Mouse (Mus musculus) hindbrain, embryonic 16.5 days (tissue): ENCODE data around the gene Gltp. TPM values are rescaled to one million over a fixed set of nuclear protein-coding genes. Genes with fewer than 3 reads are reported as not detected.

ENCODE experiments used
- ATAC-seq: fragments of 200-750 bp; cut with Nextera tagmentation; 2 replicates; pipeline ENCODE4 v1.8.0; 2017; ENCODE audit warnings: moderate TSS enrichment, moderate library complexity
- H3K27ac ChIP-seq: fragments of 300-500 bp; sonication (generic); 2 replicates; pipeline ENCODE4 v1.5.1; 2014; ENCODE audit warnings: low read depth, mild to moderate bottlenecking, control low read depth, low read length, moderate library complexity
- H3K27me3 ChIP-seq: fragments of 300-500 bp; sonication (generic); replicated peaks from 2 replicates; pipeline ENCODE4 v1.6.1; 2014; ENCODE audit warnings: low read length; ENCODE audit not compliant: control insufficient read depth, insufficient read depth
- H3K36me3 ChIP-seq: fragments of 300-500 bp; sonication (generic); 2 replicates; pipeline ENCODE4 v1.6.1; 2014; ENCODE audit warnings: mild to moderate bottlenecking, low read length, moderate library complexity, mixed read lengths; ENCODE audit not compliant: control insufficient read depth, insufficient read depth
- H3K4me1 ChIP-seq: fragments of 300-500 bp; sonication (generic); 2 replicates; pipeline ENCODE4 v1.6.1; 2014; ENCODE audit warnings: low read depth, low read length; ENCODE audit not compliant: control insufficient read depth, insufficient read depth
- H3K4me2 ChIP-seq: fragments of 300-500 bp; sonication (generic); 2 replicates; pipeline ENCODE4 v1.6.1; 2014; ENCODE audit warnings: mild to moderate bottlenecking, low read length, control low read depth, moderate library complexity
- H3K4me3 ChIP-seq: fragments of 300-500 bp; sonication (generic); 2 replicates; pipeline ENCODE4 v1.5.1; 2014; ENCODE audit warnings: mild to moderate bottlenecking, low read length, control low read depth, moderate library complexity
- H3K9ac ChIP-seq: fragments of 300-500 bp; sonication (generic); 2 replicates; pipeline ENCODE4 v1.6.1; 2014; ENCODE audit warnings: low read depth, mild to moderate bottlenecking, control low read depth, low read length, moderate library complexity
- H3K9me3 ChIP-seq: fragments of 300-500 bp; sonication (generic); 2 replicates; pipeline ENCODE4 v1.6.1; 2014; ENCODE audit warnings: mild to moderate bottlenecking, low read length, moderate library complexity; ENCODE audit not compliant: control insufficient read depth
- WGBS: fragments of 180-500 bp; shearing (Covaris S2); extraction: QIAGEN DNeasy Blood & Tissue Kit; methylation state at CpG from one replicate; pipeline ENCODE4 v1.1.7; 2014; 5-methylcytosine and 5-hydroxymethylcytosine counted together
- polyA plus RNA-seq: library from polyadenylated mRNA; unstranded; fragments of >200 nt; fragmentation: Nextera tagmentation; extraction: Ambion mirVana; gene quantifications from 2 replicates; pipeline ENCODE4 v1.2.1, GENCODE M21; 2015

The Gltp gene
- 49.9 and 53.4 TPM in 2 replicates for polyA plus RNA-seq

- Histone ChIP-seq H3K36me3 (no peaks in the 10 kb centered on the region), H3K4me3 (peak within 1 kb of the TSS; percentile 66), H3K27ac (no peak within 1 kb of the TSS), H3K4me1 (peaks cover 18% of the 10 kb centered on the region), H3K27me3 (no peaks in the 10 kb centered on the region), H3K4me2 (peak within 1 kb of the TSS; percentile 82), H3K9me3 (no peaks in the 10 kb centered on the region), H3K9ac (peak within 1 kb of the TSS; percentile 91)
- WGBS, result 5% methylated on average over 56 of the region's 75 CpGs
- ATAC-seq, result peak; percentile 99
These were observed at the start of gene Gltp for GRCm38 (mm10) chr5:114690633-114691567. Gene Gltp, minus strand, starts transcription at chr5:114690984.

- no peak overlapping the region for H3K9ac ChIP-seq
- no peaks in the 10 kb centered on the region for H3K27me3 ChIP-seq
- H3K4me3 ChIP-seq, result no peak overlapping the region
- 84% methylated on average over 12 of the region's 12 CpGs for WGBS
- peak; percentile 42; the same call in 1 of the 2 replicates for ATAC-seq
- H3K36me3 ChIP-seq, result peaks cover 44% of the 10 kb centered on the region
- H3K9me3 ChIP-seq, result no peaks in the 10 kb centered on the region
- H3K4me2 ChIP-seq, result no peak overlapping the region
- no peaks in the 10 kb centered on the region for H3K4me1 ChIP-seq
- no peak overlapping the region for H3K27ac ChIP-seq
These were observed 48.0 kb upstream of the Gltp start for GRCm38 (mm10) chr5:114738707-114739241.

GRCm38 (mm10) chr5:114737090-114737887 lies 46.5 kb upstream of the Gltp start:
- WGBS, result 82% methylated on average over 21 of the region's 21 CpGs
- no peaks in the 10 kb centered on the region for H3K9me3 ChIP-seq
- peaks cover 48% of the 10 kb centered on the region for H3K36me3 ChIP-seq
- no peaks in the 10 kb centered on the region for H3K27me3 ChIP-seq
- no peak overlapping the region; the same call in 1 of the 2 replicates for H3K27ac ChIP-seq
- H3K4me1 ChIP-seq, result no peaks in the 10 kb centered on the region
- no peak for ATAC-seq
- H3K4me2 ChIP-seq, result no peak overlapping the region
- no peak overlapping the region for H3K9ac ChIP-seq
- no peak overlapping the region for H3K4me3 ChIP-seq

- ATAC-seq, result no peak
- Histone ChIP-seq H3K9ac (no peak overlapping the region), H3K4me3 (no peak overlapping the region), H3K36me3 (peaks cover 48% of the 10 kb centered on the region), H3K9me3 (no peaks in the 10 kb centered on the region), H3K27me3 (no peaks in the 10 kb centered on the region), H3K4me1 (no peaks in the 10 kb centered on the region), H3K27ac (no peak overlapping the region), H3K4me2 (no peak overlapping the region)
- 91% methylated on average over 15 of the region's 15 CpGs for WGBS
These were observed 42.8 kb upstream of the Gltp start for GRCm38 (mm10) chr5:114733606-114734005.

- peaks cover 44% of the 10 kb centered on the region for H3K36me3 ChIP-seq
- no peak overlapping the region for H3K9ac ChIP-seq
- no peak for ATAC-seq
- no peaks in the 10 kb centered on the region for H3K9me3 ChIP-seq
- no peaks in the 10 kb centered on the region for H3K4me1 ChIP-seq
- no peak overlapping the region for H3K27ac ChIP-seq
- H3K4me3 ChIP-seq, result no peak overlapping the region
- H3K4me2 ChIP-seq, result no peak overlapping the region
- WGBS, result 89% methylated on average over 15 of the region's 15 CpGs
- H3K27me3 ChIP-seq, result no peaks in the 10 kb centered on the region
These were observed 41.2 kb upstream of the Gltp start for GRCm38 (mm10) chr5:114731969-114732368.

- Histone ChIP-seq H3K4me2 (no peak overlapping the region), H3K27me3 (no peaks in the 10 kb centered on the region), H3K9ac (no peak overlapping the region), H3K9me3 (no peaks in the 10 kb centered on the region), H3K4me3 (no peak overlapping the region), H3K27ac (no peak overlapping the region), H3K4me1 (no peaks in the 10 kb centered on the region), H3K36me3 (peaks cover 43% of the 10 kb centered on the region)
- 73% methylated on average over 6 of the region's 6 CpGs for WGBS
- ATAC-seq, result no peak
These were observed 40.7 kb upstream of the Gltp start for GRCm38 (mm10) chr5:114731498-114731897.

GRCm38 (mm10) chr5:114730129-114730528 lies 39.3 kb upstream of the Gltp start:
- Histone ChIP-seq H3K9ac (no peak overlapping the region), H3K4me1 (no peaks in the 10 kb centered on the region), H3K36me3 (peaks cover 41% of the 10 kb centered on the region), H3K9me3 (no peaks in the 10 kb centered on the region), H3K4me3 (no peak overlapping the region), H3K27me3 (no peaks in the 10 kb centered on the region), H3K27ac (no peak overlapping the region), H3K4me2 (no peak overlapping the region)
- no peak for ATAC-seq
- 71% methylated on average over 10 of the region's 10 CpGs for WGBS

GRCm38 (mm10) chr5:114728160-114728559 lies 37.4 kb upstream of the Gltp start:
- no peak overlapping the region for H3K9ac ChIP-seq
- H3K27ac ChIP-seq, result no peak overlapping the region
- no peak overlapping the region for H3K4me3 ChIP-seq
- H3K4me1 ChIP-seq, result no peaks in the 10 kb centered on the region
- no peaks in the 10 kb centered on the region for H3K9me3 ChIP-seq
- peak; percentile 17; the same call in 1 of the 2 replicates for ATAC-seq
- H3K4me2 ChIP-seq, result no peak overlapping the region
- 82% methylated on average over 10 of the region's 10 CpGs for WGBS
- peaks cover 37% of the 10 kb centered on the region for H3K36me3 ChIP-seq
- H3K27me3 ChIP-seq, result no peaks in the 10 kb centered on the region

GRCm38 (mm10) chr5:114722846-114723245 lies 32.1 kb upstream of the Gltp start:
- Histone ChIP-seq H3K4me1 (no peaks in the 10 kb centered on the region; the same call in 1 of the 2 replicates), H3K4me2 (no peak overlapping the region), H3K9me3 (no peaks in the 10 kb centered on the region), H3K9ac (no peak overlapping the region), H3K27ac (no peak overlapping the region), H3K36me3 (peaks cover 24% of the 10 kb centered on the region), H3K4me3 (no peak overlapping the region), H3K27me3 (no peaks in the 10 kb centered on the region)
- ATAC-seq, result no peak
- 92% methylated on average over 13 of the region's 13 CpGs for WGBS
